Mouse (Mus musculus) liver, adult (tissue): ENCODE results near the gene Ube2d3.

Source experiments
- GATA4 ChIP-seq: IDR thresholded peaks from 2 replicates; pipeline ENCODE4 v1.6.1; 2014; ENCODE audit warnings: mild to moderate bottlenecking, low read length; ENCODE audit not compliant: insufficient replicate concordance

Ube2d3 gene

GRCm38 (mm10) chr3:135510372-135510771 lies 72.4 kb downstream of the Ube2d3 start:
- no peak for TF ChIP-seq GATA4

- no peak for TF ChIP-seq GATA4
These were observed 73.7 kb downstream of the Ube2d3 start for GRCm38 (mm10) chr3:135511683-135512082.

- no peak for TF ChIP-seq GATA4
These were observed 75.3 kb downstream of the Ube2d3 start for GRCm38 (mm10) chr3:135513270-135513669.

GRCm38 (mm10) chr3:135513800-135514425 lies 76.0 kb downstream of the Ube2d3 start:
- TF ChIP-seq GATA4: peak; percentile 63; the same call in 1 of the 2 replicates

GRCm38 (mm10) chr3:135515246-135515645 lies 77.3 kb downstream of the Ube2d3 start:
- TF ChIP-seq GATA4: no peak

- no peak for TF ChIP-seq GATA4
These were observed 78.9 kb downstream of the Ube2d3 start for GRCm38 (mm10) chr3:135516891-135517290.
